Mouse (Mus musculus): Measurements from ENCODE around the gene Exoc7.

- TF ChIP-seq CTCF (IDR thresholded peaks at IDR 0.05; ENCODE audit: low read depth) (no peak), EP300 (optimal IDR thresholded peaks at IDR 0.05) (no peak)
Measured at GRCm38 (mm10) chr11:116311169-116311568, 4.1 kb upstream of the Exoc7 start.

All from stomach, postnatal 0 days (tissue).